Mouse (Mus musculus) heart, embryonic 15.5 days (tissue): ENCODE data around the gene Nptx1. TPM values are rescaled to one million over a fixed set of nuclear protein-coding genes. Genes with fewer than 3 reads are reported as not detected.

ENCODE experiments used
- ATAC-seq: fragments of 200-750 bp; cut with Nextera tagmentation; replicated peaks from 2 replicates; pipeline ENCODE4 v1.8.0; 2017; ENCODE audit warnings: low read depth, moderate TSS enrichment; ENCODE audit not compliant: insufficient number of reproducible peaks, insufficient read depth, low FRiP score
- H3K27ac ChIP-seq: fragments of 300-500 bp; sonication (generic); 2 replicates; pipeline ENCODE4 v1.5.1; 2015; ENCODE audit warnings: mild to moderate bottlenecking, inconsistent platforms
- H3K27me3 ChIP-seq: fragments of 300-500 bp; sonication (generic); 2 replicates; pipeline ENCODE4 v1.6.1; 2015; ENCODE audit warnings: inconsistent platforms
- H3K36me3 ChIP-seq: fragments of 300-500 bp; sonication (generic); 2 replicates; pipeline ENCODE4 v1.6.1; 2015; ENCODE audit warnings: mild to moderate bottlenecking, inconsistent platforms
- H3K4me1 ChIP-seq: fragments of 300-500 bp; sonication (generic); replicated peaks from 2 replicates; pipeline ENCODE4 v1.6.1; 2015; ENCODE audit warnings: inconsistent platforms
- H3K4me2 ChIP-seq: fragments of 300-500 bp; sonication (generic); 2 replicates; pipeline ENCODE4 v1.6.1; 2015; ENCODE audit warnings: inconsistent platforms, mild to moderate bottlenecking, moderate library complexity
- H3K4me3 ChIP-seq: fragments of 300-500 bp; sonication (generic); 2 replicates; pipeline ENCODE4 v1.5.1; 2015; ENCODE audit warnings: mild to moderate bottlenecking, inconsistent platforms
- H3K9ac ChIP-seq: fragments of 300-500 bp; sonication (generic); 2 replicates; pipeline ENCODE4 v1.6.1; 2015; ENCODE audit warnings: mild to moderate bottlenecking, inconsistent platforms
- H3K9me3 ChIP-seq: fragments of 300-500 bp; sonication (generic); replicated peaks from 2 replicates; pipeline ENCODE4 v1.6.1; 2016; ENCODE audit warnings: inconsistent platforms
- WGBS: fragments of 180-500 bp; shearing (Covaris S2); methylation state at CpG from one replicate; pipeline ENCODE4 v1.1.7; 2015; ENCODE audit warnings: mixed read lengths; 5-methylcytosine and 5-hydroxymethylcytosine counted together
- polyA plus RNA-seq: library from polyadenylated mRNA; unstranded; fragments of >200 nt; fragmentation: Nextera tagmentation; extraction: Ambion mirVana; gene quantifications from 2 replicates; pipeline ENCODE4 v1.2.1, GENCODE M21; 2015

Nptx1 gene
- 0.79 and 1.1 TPM in 2 replicates for polyA plus RNA-seq

DNA sequence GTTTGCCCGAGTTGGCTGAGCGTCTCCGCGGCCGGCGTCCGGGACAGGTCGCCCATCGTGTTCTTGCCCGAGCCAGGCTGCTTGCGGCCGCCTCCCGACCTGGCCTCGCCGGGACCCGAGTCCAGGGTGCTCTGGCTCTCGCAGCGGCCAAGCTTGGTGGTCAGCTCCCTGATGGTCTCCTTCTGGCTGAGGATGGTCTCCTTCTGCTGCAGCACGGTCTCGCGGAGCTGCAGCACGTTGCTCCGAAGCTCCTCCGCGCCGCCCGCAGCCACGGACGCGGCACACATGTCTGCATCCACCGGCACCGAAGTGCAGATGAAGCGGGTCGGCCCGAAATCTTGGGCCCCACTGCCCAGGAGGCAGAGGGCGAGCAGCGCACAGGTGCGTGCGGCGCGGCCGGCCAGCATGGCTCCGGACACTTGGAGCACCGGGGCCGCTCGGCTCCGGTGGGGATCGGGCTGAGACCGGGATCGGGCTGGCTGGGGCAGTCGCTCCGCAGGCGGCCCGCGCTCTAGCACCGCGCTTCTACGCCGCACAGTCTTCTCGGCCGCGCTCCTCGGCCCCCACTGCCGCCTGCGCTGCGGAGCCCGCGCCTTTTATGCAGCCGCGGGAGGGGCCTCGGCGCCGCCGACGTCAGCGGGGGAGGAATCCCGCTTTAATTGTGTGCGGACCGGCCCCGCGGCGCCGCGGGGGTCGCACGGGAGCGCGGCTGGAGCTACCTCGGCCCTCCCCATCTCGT lies at the start of gene Nptx1:
TSS of gene Nptx1 (minus strand) at position 571 of the 739 bp plus-strand sequence.
- H3K4me2 ChIP-seq = peak within 1 kb of the TSS; percentile 97
- no peaks in the 10 kb centered on the region for H3K36me3 ChIP-seq
- H3K9ac ChIP-seq = peak within 1 kb of the TSS; percentile 31
- H3K4me3 ChIP-seq = peak within 1 kb of the TSS; percentile 60
- under 1% methylated on average over 90 of the region's 90 CpGs for WGBS
- peaks cover 45% of the 10 kb centered on the region for H3K4me1 ChIP-seq
- no peak within 1 kb of the TSS for H3K27ac ChIP-seq
- ATAC-seq = 0 out of 2 replicates have a peak, but pooled peaks have one; percentile 36
- peaks cover 98% of the 10 kb centered on the region for H3K27me3 ChIP-seq
- H3K9me3 ChIP-seq = no peaks in the 10 kb centered on the region

DNA sequence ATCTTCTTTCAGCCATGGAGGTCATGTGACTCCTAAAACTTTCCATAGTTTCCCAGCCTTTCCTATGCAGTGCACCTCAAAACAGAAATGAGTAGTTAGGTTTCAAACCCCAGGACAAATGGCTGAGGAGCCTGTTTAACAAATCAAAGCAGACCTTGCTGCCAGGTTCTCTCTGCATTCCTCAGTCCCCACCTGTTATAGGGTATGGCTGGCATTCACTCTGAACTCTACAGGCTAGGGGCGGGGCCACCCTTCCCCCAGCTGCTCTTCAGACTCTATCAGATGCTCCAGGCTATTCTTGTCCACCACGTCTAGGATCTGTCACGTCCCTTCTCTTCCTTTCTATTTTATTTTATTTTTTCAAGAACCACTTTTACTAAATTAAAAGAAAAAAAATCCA lies 46.4 kb upstream of the Nptx1 start:
- no peaks in the 10 kb centered on the region for H3K9me3 ChIP-seq
- 0 out of 2 replicates have a peak, but pooled peaks cover 2% of the 10 kb centered on the region for H3K4me1 ChIP-seq
- ATAC-seq = no peak
- no peak overlapping the region for H3K4me3 ChIP-seq
- WGBS = 24% methylated on average over 3 of the region's 3 CpGs
- H3K27me3 ChIP-seq = 0 out of 2 replicates have a peak, but pooled peaks cover 13% of the 10 kb centered on the region
- no peaks in the 10 kb centered on the region for H3K36me3 ChIP-seq
- H3K27ac ChIP-seq = no peak overlapping the region
- no peak overlapping the region for H3K4me2 ChIP-seq
- no peak overlapping the region for H3K9ac ChIP-seq

DNA sequence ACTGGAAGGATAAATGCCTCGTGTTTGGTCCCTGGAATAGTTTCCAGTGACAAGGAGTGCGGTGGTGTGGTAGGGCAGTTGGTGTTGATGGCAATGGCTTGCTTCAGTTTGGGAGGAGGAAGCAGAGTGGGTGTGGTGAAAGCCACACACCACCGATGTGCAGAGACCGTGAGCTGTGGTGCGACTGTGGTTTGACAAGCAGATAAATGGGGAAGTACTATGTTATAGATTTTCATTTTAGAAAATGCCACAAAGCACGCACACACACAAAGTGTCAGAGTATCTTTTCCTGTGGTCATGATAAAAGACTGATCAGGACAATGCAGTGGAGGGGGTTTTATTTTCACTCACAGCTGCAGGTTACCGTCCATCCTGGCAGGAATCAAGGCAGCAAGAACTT lies 41.7 kb upstream of the Nptx1 start:
- H3K36me3 ChIP-seq = no peaks in the 10 kb centered on the region
- H3K4me1 ChIP-seq = 0 out of 2 replicates have a peak, but pooled peaks cover 4% of the 10 kb centered on the region
- no peak for ATAC-seq
- WGBS = 70% methylated on average over 7 of the region's 7 CpGs
- 0 out of 2 replicates have a peak, but pooled peaks cover 18% of the 10 kb centered on the region for H3K27me3 ChIP-seq
- H3K4me3 ChIP-seq = no peak overlapping the region
- no peak overlapping the region for H3K9ac ChIP-seq
- H3K4me2 ChIP-seq = no peak overlapping the region
- H3K9me3 ChIP-seq = no peaks in the 10 kb centered on the region
- H3K27ac ChIP-seq = no peak overlapping the region

DNA sequence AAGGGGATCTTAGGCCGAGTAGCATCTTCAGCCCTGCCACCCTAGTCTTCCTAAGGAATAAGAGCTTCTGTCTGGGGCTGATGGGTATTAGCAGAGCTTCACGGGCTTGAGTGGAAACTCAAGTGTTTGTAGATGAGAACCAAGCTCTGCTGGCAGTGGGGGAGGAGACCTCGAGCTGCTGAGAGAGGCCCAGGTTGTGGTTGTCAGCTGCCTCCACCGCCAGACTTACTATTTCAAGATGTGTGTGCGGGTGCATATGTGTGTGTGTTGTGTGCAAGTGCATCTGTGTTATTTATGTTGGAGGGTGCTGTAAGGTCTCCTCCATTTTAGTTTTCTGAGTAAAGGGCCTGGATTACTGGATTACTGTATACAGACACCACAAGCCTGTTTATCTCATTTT lies 39.6 kb upstream of the Nptx1 start:
- H3K4me2 ChIP-seq = no peak overlapping the region
- no peak overlapping the region for H3K27ac ChIP-seq

DNA sequence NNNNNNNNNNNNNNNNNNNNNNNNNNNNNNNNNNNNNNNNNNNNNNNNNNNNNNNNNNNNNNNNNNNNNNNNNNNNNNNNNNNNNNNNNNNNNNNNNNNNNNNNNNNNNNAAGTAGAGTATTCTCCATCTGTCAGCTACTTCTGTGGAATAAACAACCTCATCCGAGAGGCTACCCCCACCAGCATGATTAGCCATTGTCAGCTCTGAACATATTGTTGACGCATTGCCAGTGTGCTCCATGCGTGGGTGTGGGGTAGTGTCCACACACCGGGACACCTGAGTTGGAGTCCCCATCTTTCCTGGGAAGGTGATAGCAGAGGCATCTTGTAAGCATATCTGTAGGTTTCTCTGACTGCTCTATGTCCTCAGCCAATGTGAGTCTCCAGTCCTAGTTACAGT lies 39.0 kb upstream of the Nptx1 start:
- no peak for ATAC-seq
- Histone ChIP-seq H3K27ac (no peak overlapping the region), H3K9ac (no peak overlapping the region), H3K9me3 (no peaks in the 10 kb centered on the region), H3K4me2 (no peak overlapping the region), H3K4me1 (0 out of 2 replicates have a peak, but pooled peaks cover 2% of the 10 kb centered on the region), H3K4me3 (no peak overlapping the region), H3K27me3 (0 out of 2 replicates have a peak, but pooled peaks cover 9% of the 10 kb centered on the region), H3K36me3 (no peaks in the 10 kb centered on the region)
- whole genome bisulfite sequencing = 74% methylated on average over 4 of the region's 4 CpGs

More for the DNA sequence above, 39.6 kb upstream of the Nptx1 start:
- no peak overlapping the region for H3K9ac ChIP-seq
- H3K9me3 ChIP-seq = no peaks in the 10 kb centered on the region
- H3K4me1 ChIP-seq = 0 out of 2 replicates have a peak, but pooled peaks cover 2% of the 10 kb centered on the region
- no peaks in the 10 kb centered on the region for H3K36me3 ChIP-seq
- 0 out of 2 replicates have a peak, but pooled peaks cover 11% of the 10 kb centered on the region for H3K27me3 ChIP-seq
- H3K4me3 ChIP-seq = no peak overlapping the region
- 40% methylated on average over 5 of the region's 5 CpGs for WGBS
- no peak for ATAC-seq

DNA sequence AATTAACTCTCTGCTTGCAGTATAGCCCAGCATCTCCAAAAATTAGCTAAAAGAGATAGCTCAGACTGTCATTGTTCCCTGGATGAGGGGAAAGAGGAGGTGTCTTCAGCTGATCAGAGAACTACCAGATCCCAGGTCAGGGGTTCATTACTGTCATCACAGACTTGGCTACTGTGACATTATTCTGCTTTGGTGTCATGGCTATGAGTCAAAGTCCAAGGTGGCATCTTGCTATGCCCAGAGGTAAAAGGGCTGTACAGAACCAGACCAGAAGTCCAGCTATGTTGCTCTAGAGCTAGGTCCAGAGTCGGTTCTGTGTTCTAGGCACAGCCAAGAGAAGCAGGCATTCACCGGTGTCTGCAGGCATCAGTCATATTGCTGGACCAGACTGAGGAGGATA lies 30.2 kb upstream of the Nptx1 start:
- 90% methylated on average over 2 of the region's 2 CpGs for WGBS
- no peak for ATAC-seq
- H3K9ac ChIP-seq = no peak overlapping the region
- H3K36me3 ChIP-seq = no peaks in the 10 kb centered on the region
- H3K4me3 ChIP-seq = no peak overlapping the region
- no peaks in the 10 kb centered on the region for H3K9me3 ChIP-seq
- H3K27ac ChIP-seq = no peak overlapping the region
- H3K27me3 ChIP-seq = no peaks in the 10 kb centered on the region
- peaks cover 13% of the 10 kb centered on the region for H3K4me1 ChIP-seq
- H3K4me2 ChIP-seq = peak overlapping the region; percentile 9; the same call in 1 of the 2 replicates

DNA sequence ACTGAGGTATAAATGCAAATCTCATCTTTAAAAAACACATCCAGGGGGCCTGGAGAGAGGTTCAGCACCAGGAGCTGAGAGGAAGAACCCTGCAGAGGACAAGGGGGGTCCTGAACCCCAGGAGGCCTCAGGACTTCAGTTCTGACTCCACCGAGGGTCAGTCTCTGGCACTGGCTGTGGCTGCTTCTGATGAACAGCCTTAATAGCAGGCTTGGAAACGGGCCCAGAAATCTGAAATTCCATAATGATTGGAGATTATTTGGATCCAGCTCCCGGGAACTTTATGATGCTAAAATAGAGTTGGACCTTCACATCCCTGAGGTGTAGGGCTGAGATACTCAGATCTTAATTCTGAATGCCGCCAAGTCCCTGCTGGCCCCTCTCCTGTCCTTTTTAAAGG lies 29.3 kb upstream of the Nptx1 start:
- Histone ChIP-seq H3K4me2 (peak overlapping the region; percentile 9; the same call in 1 of the 2 replicates), H3K36me3 (no peaks in the 10 kb centered on the region), H3K9me3 (no peaks in the 10 kb centered on the region), H3K27ac (peak overlapping the region; percentile 21), H3K9ac (no peak overlapping the region), H3K4me1 (peaks cover 13% of the 10 kb centered on the region), H3K4me3 (no peak overlapping the region), H3K27me3 (no peaks in the 10 kb centered on the region)
- WGBS = 9% methylated on average over 4 of the region's 4 CpGs
- ATAC-seq = 0 out of 2 replicates have a peak, but pooled peaks have one; percentile 47

DNA sequence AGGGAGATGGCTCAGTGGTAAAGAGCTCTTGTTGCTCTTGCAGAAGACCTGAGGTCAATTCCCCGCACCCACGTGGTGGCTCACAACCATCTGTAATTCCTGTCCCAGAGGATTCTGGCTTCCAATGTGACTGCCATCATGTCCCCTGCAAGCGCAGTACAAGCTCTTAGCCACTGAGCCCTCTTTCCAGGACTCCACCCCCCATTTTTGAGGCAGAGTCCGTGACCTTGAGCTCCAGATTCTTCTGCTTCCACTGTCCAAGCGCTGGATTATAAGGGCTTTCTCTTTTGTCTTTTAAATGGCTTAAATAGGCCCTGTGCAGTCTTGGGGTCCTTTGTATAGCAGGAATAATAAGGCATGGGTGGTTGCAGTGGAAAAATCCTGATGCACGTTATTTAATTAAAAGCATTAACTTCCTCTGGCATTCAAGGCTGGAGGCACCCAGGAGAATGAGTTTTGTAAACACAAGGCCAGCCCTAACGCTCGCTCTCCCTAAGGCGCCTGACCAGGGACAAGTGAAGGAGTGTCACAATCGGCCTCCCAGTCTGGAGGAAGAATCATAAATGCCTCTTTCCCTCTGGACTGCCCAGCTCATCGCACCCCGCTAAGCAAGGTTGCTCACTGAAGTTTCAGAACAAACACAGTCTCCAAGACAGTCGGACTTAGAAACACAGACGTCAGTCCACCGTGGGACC lies 24.9 kb upstream of the Nptx1 start:
- no peak for ATAC-seq
- H3K4me3 ChIP-seq = no peak overlapping the region
- no peaks in the 10 kb centered on the region for H3K27me3 ChIP-seq
- 70% methylated on average over 15 of the region's 15 CpGs for WGBS
- no peaks in the 10 kb centered on the region for H3K9me3 ChIP-seq
- no peak overlapping the region for H3K27ac ChIP-seq
- H3K9ac ChIP-seq = no peak overlapping the region
- no peaks in the 10 kb centered on the region for H3K36me3 ChIP-seq
- no peak overlapping the region for H3K4me2 ChIP-seq
- H3K4me1 ChIP-seq = peaks cover 9% of the 10 kb centered on the region

DNA sequence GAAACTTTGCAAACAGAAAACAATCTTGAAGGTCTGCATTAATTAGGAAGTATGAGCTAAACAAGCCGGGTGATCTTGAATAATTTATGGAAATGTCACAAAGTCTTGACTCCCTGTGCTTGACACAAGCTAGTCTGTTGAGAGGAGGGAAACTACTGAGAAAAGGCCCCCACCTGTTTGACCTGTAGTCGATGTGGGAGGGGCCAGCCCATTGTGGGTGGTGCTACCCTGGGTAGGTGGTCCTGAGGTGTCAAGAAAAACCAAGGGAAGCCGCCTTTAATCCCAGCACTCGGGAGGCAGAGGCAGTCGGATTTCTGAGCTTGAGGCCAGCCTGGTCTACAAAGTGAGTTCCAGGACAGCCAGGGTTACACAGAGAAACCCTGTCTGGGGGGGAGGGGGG lies 18.6 kb upstream of the Nptx1 start:
- Histone ChIP-seq H3K36me3 (no peaks in the 10 kb centered on the region), H3K9ac (no peak overlapping the region), H3K9me3 (no peaks in the 10 kb centered on the region), H3K4me2 (no peak overlapping the region), H3K4me1 (peaks cover 11% of the 10 kb centered on the region), H3K4me3 (no peak overlapping the region), H3K27me3 (peaks cover 30% of the 10 kb centered on the region), H3K27ac (no peak overlapping the region)
- WGBS = 53% methylated on average over 5 of the region's 5 CpGs
- no peak for ATAC-seq

DNA sequence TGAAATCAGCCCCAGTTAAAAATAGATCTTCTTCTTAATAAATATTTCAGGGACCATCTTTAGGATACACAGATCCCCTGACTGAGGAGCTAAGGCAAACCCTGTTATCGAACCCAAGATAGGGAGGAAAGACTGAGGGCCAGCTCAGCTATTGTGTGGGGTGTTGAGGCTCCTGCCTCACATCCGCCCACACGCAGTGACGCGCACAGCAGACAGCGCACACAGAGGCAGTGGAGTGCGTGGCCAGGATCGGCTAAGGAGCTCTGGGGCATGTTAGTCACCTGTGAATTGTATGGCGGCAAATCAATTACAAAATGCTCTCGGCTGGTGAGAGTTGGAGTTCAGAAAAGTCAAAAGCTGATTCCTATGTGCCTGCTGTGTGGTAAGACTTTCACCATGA lies 18.1 kb upstream of the Nptx1 start:
- H3K4me1 ChIP-seq = peaks cover 11% of the 10 kb centered on the region
- peak overlapping the region; percentile 18; the same call in 1 of the 2 replicates for H3K4me2 ChIP-seq
- no peak for ATAC-seq
- H3K27ac ChIP-seq = no peak overlapping the region
- no peak overlapping the region for H3K4me3 ChIP-seq
- no peaks in the 10 kb centered on the region for H3K36me3 ChIP-seq
- H3K9ac ChIP-seq = no peak overlapping the region
- H3K27me3 ChIP-seq = peaks cover 31% of the 10 kb centered on the region
- no peaks in the 10 kb centered on the region for H3K9me3 ChIP-seq
- 26% methylated on average over 10 of the region's 10 CpGs for WGBS

DNA sequence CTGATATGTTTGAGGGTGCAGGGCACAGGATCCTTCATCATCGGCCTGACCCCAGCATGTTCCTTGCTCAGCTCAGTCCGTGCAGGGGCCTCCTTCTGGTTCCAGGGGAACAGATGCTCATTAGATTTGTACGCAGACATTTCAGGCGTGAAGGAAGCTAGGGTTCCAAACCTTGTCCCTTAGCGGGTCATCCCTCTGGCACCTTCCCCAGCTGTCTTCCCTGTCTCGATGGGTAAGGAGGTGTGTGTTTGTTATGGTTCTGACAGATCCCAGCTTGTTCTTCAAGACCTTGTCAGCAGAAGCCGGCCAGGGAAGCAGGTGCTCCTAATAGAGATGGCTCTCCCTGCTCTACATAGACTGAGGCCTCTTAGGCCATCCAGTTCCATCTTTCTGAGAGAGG lies 17.5 kb upstream of the Nptx1 start:
- H3K4me2 ChIP-seq = no peak overlapping the region

More for the DNA sequence above, 17.5 kb upstream of the Nptx1 start:
- 67% methylated on average over 7 of the region's 7 CpGs for WGBS
- no peaks in the 10 kb centered on the region for H3K36me3 ChIP-seq
- H3K27me3 ChIP-seq = peaks cover 34% of the 10 kb centered on the region
- no peak for ATAC-seq
- peaks cover 11% of the 10 kb centered on the region for H3K4me1 ChIP-seq
- H3K9ac ChIP-seq = no peak overlapping the region
- no peaks in the 10 kb centered on the region for H3K9me3 ChIP-seq
- H3K27ac ChIP-seq = no peak overlapping the region
- no peak overlapping the region for H3K4me3 ChIP-seq
